Mouse (Mus musculus): ENCODE results near the gene U2surp.

GRCm38 (mm10) chr9:95539176-95539800 lies 27.5 kb upstream of the U2surp start:
- TF ChIP-seq CTCF (IDR thresholded peaks at IDR 0.05; ENCODE audit: borderline replicate concordance, extremely low read depth, insufficient read depth, insufficient read length) = no peak
- TF ChIP-seq POLR2A (IDR thresholded peaks at IDR 0.05; ENCODE audit: borderline replicate concordance, extremely low read depth, insufficient read depth, insufficient read length, poor library complexity, severe bottlenecking) = no peak
